Mouse (Mus musculus) midbrain, embryonic 10.5 days (tissue): ENCODE results near the gene Rrad. TPM values are rescaled to one million over a fixed set of nuclear protein-coding genes. Genes with fewer than 3 reads are reported as not detected.
A peak's percentile ranks its signal among the peaks of the same experiment; 100 is the strongest.

Experiments used
- DNase-seq: peaks from one replicate; pipeline ENCODE4 v3.0.0-alpha.2; 2017; ENCODE audit warnings: low spot score
- H3K27ac ChIP-seq: fragments of 300-500 bp; sonication (generic); replicated peaks from 2 replicates; pipeline ENCODE4 v1.5.1; 2016; ENCODE audit warnings: mild to moderate bottlenecking
- H3K27me3 ChIP-seq: fragments of 300-500 bp; sonication (generic); 2 replicates; pipeline ENCODE4 v1.6.1; 2016; ENCODE audit warnings: low read depth, mild to moderate bottlenecking; ENCODE audit not compliant: poor library complexity, severe bottlenecking
- H3K36me3 ChIP-seq: fragments of 300-500 bp; sonication (generic); 2 replicates; pipeline ENCODE4 v1.6.1; 2016; ENCODE audit warnings: mild to moderate bottlenecking, moderate library complexity
- H3K4me1 ChIP-seq: fragments of 300-500 bp; sonication (generic); 2 replicates; pipeline ENCODE4 v1.6.1; 2016
- H3K4me3 ChIP-seq: fragments of 300-500 bp; sonication (generic); 2 replicates; pipeline ENCODE4 v1.5.1; 2016; ENCODE audit warnings: mild to moderate bottlenecking, moderate library complexity
- H3K9me3 ChIP-seq: fragments of 300-500 bp; sonication (generic); replicated peaks from 2 replicates; pipeline ENCODE4 v1.6.1; 2016; ENCODE audit warnings: mild to moderate bottlenecking
- WGBS: fragments of 180-500 bp; shearing (Covaris S2); methylation state at CpG from one replicate; pipeline ENCODE4 v1.1.7; 2016; 5-methylcytosine and 5-hydroxymethylcytosine counted together
- polyA plus RNA-seq: library from polyadenylated mRNA; unstranded; fragments of >200 nt; fragmentation: Nextera tagmentation; extraction: Ambion mirVana; gene quantifications from 2 replicates; pipeline ENCODE4 v1.2.1, GENCODE M21; 2016

Rrad gene
- polyA plus RNA-seq, 1 experiment from 2014 or later: 1.3 TPM

GRCm38 (mm10) chr8:104607944-104608343 is 23.2 kb downstream of the Rrad start:
- no peaks in the 10 kb centered on the region for H3K36me3 ChIP-seq
- WGBS: 73% methylated on average over 2 of the region's 2 CpGs
- no peak overlapping the region for H3K4me3 ChIP-seq
- DNase-seq: no peak
- H3K9me3 ChIP-seq: no peaks in the 10 kb centered on the region
- peaks cover 3% of the 10 kb centered on the region; the same call in 1 of the 2 replicates for H3K4me1 ChIP-seq
- no peak overlapping the region for H3K27ac ChIP-seq
- peaks cover 6% of the 10 kb centered on the region; the same call in 1 of the 2 replicates for H3K27me3 ChIP-seq

DNA sequence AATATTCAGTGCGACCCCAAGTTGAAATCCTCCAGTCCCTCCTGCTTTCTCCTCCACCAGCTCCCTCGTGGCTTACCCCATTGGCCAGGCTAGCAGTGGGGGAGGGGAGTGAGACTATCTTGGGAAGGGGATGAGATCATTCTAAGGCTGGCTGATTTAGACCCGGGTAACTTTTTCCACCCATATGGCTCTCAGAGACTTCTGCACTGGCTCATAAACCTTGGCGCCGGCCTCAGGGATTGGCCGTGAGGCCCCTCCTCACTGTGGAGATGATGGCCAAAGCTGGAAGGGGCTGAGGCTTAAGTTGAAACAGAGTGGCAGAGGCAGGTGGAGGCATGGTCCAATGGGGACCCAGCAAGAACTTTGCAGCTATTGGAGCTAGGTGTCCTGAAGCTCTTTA is 24.8 kb downstream of the Rrad start:
- Histone ChIP-seq H3K4me3 (no peak overlapping the region), H3K27ac (no peak overlapping the region), H3K4me1 (peaks cover 16% of the 10 kb centered on the region), H3K36me3 (no peaks in the 10 kb centered on the region), H3K9me3 (no peaks in the 10 kb centered on the region), H3K27me3 (peaks cover 8% of the 10 kb centered on the region)
- DNase-seq: no peak
- WGBS: 53% methylated on average over 6 of the region's 6 CpGs

DNA sequence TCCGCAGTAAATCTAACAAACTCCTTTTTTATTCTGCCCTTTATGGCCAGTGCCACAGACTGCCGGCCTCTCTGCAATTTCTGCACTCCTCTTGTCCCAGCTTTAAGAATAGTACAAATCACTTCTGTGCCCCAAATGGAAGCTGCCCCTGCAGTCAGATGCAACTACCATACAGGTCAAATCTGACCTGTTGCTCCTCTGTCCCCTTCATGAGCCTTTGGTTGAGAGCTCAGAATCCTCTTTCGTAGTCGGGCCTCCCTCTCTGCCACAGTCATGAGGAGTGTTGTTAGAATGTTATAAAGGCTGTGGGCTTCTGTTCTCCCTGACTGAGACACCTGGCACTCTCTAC is 27.9 kb downstream of the Rrad start:
- 69% methylated on average over 4 of the region's 4 CpGs for WGBS
- H3K4me1 ChIP-seq: peaks cover 21% of the 10 kb centered on the region
- no peaks in the 10 kb centered on the region for H3K36me3 ChIP-seq
- no peak overlapping the region for H3K4me3 ChIP-seq
- H3K27me3 ChIP-seq: peaks cover 17% of the 10 kb centered on the region
- no peak overlapping the region for H3K27ac ChIP-seq
- no peaks in the 10 kb centered on the region for H3K9me3 ChIP-seq
- DNase-seq: no peak

DNA sequence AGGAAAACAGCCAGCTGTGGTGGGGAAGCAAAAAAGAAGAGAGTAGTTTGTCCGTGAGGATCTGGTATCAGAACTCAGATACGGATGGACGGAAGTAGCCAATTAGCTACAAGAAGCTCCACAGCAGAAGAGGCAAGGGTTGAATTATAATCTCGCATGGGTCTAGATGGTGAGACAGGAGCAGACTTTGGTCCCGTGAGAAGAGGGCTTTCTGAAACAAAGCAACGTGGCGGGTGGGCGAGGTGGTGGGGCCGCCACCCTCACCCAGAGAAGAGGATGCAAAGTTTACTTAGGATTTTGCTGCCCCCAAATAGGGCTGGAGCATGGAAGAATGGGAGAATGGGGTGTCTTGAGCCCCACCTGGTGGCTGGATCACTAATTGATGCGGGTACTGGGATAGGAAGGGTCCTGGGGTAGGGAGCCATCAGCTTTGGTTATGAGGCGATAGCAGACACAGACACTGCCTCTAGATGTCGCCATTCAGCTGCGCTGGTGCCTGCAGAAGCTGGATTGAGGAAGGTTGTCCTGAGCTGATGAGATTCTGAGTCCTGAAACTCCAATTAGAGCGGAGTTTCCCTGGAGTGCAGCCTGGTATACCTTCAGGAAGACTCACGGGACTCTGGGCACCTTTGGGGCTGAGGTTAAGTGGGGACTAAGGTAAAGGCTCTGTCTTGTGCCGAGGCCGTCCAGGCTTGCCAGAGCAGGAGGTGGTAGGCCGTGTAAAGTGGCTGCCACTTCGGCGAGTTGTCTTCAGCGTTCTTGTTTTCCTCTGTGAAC is 28.5 kb downstream of the Rrad start:
- H3K4me3 ChIP-seq: peak overlapping the region; percentile 38
- peaks cover 21% of the 10 kb centered on the region for H3K4me1 ChIP-seq
- H3K27me3 ChIP-seq: peaks cover 17% of the 10 kb centered on the region
- no peaks in the 10 kb centered on the region for H3K9me3 ChIP-seq
- no peaks in the 10 kb centered on the region for H3K36me3 ChIP-seq
- 21% methylated on average over 21 of the region's 21 CpGs for WGBS
- no peak overlapping the region for H3K27ac ChIP-seq
- peak; percentile 89 for DNase-seq

GRCm38 (mm10) chr8:104601941-104602371 is 29.2 kb downstream of the Rrad start:
- 1% methylated on average over 12 of the region's 12 CpGs for WGBS
- H3K4me3 ChIP-seq: peak overlapping the region; percentile 38
- no peaks in the 10 kb centered on the region for H3K9me3 ChIP-seq
- peaks cover 3% of the 10 kb centered on the region for H3K36me3 ChIP-seq
- no peak overlapping the region; the same call in 1 of the 2 replicates for H3K27ac ChIP-seq
- DNase-seq: peak; percentile 45
- H3K4me1 ChIP-seq: peaks cover 21% of the 10 kb centered on the region
- peaks cover 17% of the 10 kb centered on the region for H3K27me3 ChIP-seq

GRCm38 (mm10) chr8:104601386-104601785 is 29.7 kb downstream of the Rrad start:
- Histone ChIP-seq H3K4me3 (peak overlapping the region; percentile 38; the same call in 1 of the 2 replicates), H3K27me3 (peaks cover 17% of the 10 kb centered on the region)
- DNase-seq: peak; percentile 23

GRCm38 (mm10) chr8:104598496-104598895 is 32.6 kb downstream of the Rrad start:
- Histone ChIP-seq H3K27me3 (peaks cover 15% of the 10 kb centered on the region), H3K27ac (no peak overlapping the region), H3K4me1 (peaks cover 21% of the 10 kb centered on the region), H3K4me3 (no peak overlapping the region), H3K36me3 (peaks cover 37% of the 10 kb centered on the region), H3K9me3 (no peaks in the 10 kb centered on the region)
- no peak for DNase-seq
- WGBS: 78% methylated on average over 6 of the region's 6 CpGs

More at GRCm38 (mm10) chr8:104601386-104601785, 29.7 kb downstream of the Rrad start:
- Histone ChIP-seq H3K9me3 (no peaks in the 10 kb centered on the region), H3K4me1 (peaks cover 21% of the 10 kb centered on the region), H3K36me3 (peaks cover 8% of the 10 kb centered on the region), H3K27ac (no peak overlapping the region; the same call in 1 of the 2 replicates)
- 21% methylated on average over 7 of the region's 7 CpGs for WGBS

DNA sequence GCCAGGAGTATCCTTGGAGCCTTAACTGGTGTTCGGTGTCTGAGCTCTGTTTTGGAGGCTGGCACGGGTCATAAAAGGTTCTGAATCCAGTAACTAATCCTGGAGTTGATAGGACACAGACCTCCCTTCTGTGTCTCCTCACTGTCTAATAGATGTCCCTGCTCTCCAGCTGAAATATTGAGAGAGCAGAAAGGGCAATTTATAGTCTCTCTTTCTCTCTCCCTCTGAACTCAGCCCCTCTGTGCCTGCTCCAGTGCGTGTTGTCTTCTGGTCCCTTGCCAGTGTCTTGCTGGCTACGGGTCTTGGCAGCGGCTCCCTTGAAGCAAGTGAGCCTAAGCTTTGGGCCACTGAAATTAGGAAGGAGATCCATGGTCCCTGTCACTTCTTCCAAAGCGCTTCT is 33.5 kb downstream of the Rrad start:
- H3K4me3 ChIP-seq: no peak overlapping the region
- peaks cover 39% of the 10 kb centered on the region for H3K36me3 ChIP-seq
- H3K4me1 ChIP-seq: peaks cover 21% of the 10 kb centered on the region
- H3K27me3 ChIP-seq: peaks cover 12% of the 10 kb centered on the region
- H3K9me3 ChIP-seq: no peaks in the 10 kb centered on the region
- no peak overlapping the region for H3K27ac ChIP-seq
- 89% methylated on average over 6 of the region's 6 CpGs for WGBS
- no peak for DNase-seq

GRCm38 (mm10) chr8:104595773-104596536 is 35.2 kb downstream of the Rrad start:
- no peaks in the 10 kb centered on the region for H3K9me3 ChIP-seq
- H3K27me3 ChIP-seq: peaks cover 5% of the 10 kb centered on the region; the same call in 1 of the 2 replicates
- DNase-seq: no peak
- H3K27ac ChIP-seq: no peak overlapping the region
- 90% methylated on average over 21 of the region's 21 CpGs for WGBS
- H3K4me1 ChIP-seq: peaks cover 19% of the 10 kb centered on the region
- H3K36me3 ChIP-seq: peaks cover 39% of the 10 kb centered on the region
- no peak overlapping the region for H3K4me3 ChIP-seq

GRCm38 (mm10) chr8:104594611-104595362 is 36.3 kb downstream of the Rrad start:
- no peak overlapping the region for H3K4me3 ChIP-seq
- H3K36me3 ChIP-seq: peaks cover 39% of the 10 kb centered on the region
- no peak overlapping the region for H3K27ac ChIP-seq
- peaks cover 21% of the 10 kb centered on the region for H3K4me1 ChIP-seq
- H3K9me3 ChIP-seq: no peaks in the 10 kb centered on the region
- no peak for DNase-seq
- 95% methylated on average over 19 of the region's 19 CpGs for whole genome bisulfite sequencing
- H3K27me3 ChIP-seq: no peaks in the 10 kb centered on the region

DNA sequence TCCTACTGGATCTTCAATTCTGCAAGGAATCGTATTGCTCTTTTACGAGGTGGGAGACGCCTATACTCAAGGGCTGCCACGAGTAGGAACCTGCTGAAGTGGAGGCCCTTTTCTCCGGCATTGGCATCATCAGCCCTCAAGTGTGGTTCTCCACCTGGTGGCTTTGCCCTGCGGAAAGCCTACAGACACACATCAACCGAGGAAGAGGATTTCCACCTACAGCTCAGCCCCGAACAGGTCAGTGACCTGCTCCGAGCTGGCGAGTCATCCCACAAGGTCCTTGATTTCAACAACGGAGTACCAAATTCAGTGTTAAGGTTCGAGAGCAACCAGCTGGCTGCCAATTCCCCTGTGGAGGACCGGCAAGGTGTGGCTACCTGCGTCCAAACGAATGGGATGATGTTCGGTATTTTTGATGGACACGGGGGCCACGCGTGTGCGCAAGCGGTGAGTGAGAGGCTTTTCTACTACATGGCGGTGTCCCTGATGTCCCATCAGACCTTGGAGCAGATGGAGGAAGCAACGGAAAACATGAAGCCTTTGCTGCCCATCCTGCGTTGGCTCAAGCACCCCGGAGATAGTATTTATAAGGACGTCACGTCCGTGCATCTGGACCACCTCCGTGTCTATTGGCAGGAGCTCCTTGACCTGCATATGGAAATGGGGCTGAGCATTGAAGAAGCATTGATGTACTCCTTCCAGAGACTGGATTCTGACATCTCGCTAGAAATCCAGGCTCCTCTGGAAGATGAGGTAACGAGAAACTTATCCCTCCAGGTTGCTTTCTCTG is 37.4 kb downstream of the Rrad start:
- Histone ChIP-seq H3K9me3 (no peaks in the 10 kb centered on the region), H3K4me1 (peaks cover 21% of the 10 kb centered on the region), H3K4me3 (no peak overlapping the region), H3K36me3 (peaks cover 39% of the 10 kb centered on the region), H3K27me3 (no peaks in the 10 kb centered on the region), H3K27ac (no peak overlapping the region)
- 96% methylated on average over 31 of the region's 31 CpGs for WGBS
- DNase-seq: no peak

- 81% methylated on average over 6 of the region's 6 CpGs for WGBS
- peak overlapping the region; percentile 85 for H3K4me3 ChIP-seq
- H3K27me3 ChIP-seq: no peaks in the 10 kb centered on the region
- H3K4me1 ChIP-seq: peaks cover 21% of the 10 kb centered on the region
- DNase-seq: no peak
- H3K9me3 ChIP-seq: no peaks in the 10 kb centered on the region
- peaks cover 39% of the 10 kb centered on the region for H3K36me3 ChIP-seq
- H3K27ac ChIP-seq: no peak overlapping the region
Observed at GRCm38 (mm10) chr8:104592566-104592965, 38.6 kb downstream of the Rrad start.
